Mouse (Mus musculus): ENCODE measurements around the gene Cyp2a4. TPM values are rescaled to one million over a fixed set of nuclear protein-coding genes. Genes with fewer than 3 reads are reported as not detected.
"Not testable (repeated sequence)": the region's sequence is repeated elsewhere in the genome, so short reads cannot be mapped to it uniquely, and the experiment has no call there.

Cyp2a4 gene
- polyA plus RNA-seq (2015; fragmentation: Nextera tagmentation; extraction: Ambion mirVana): not detected in 2 replicates

- not testable (repeated sequence) for ATAC-seq (ENCODE audit: low read depth); H3K27ac ChIP-seq (ENCODE audit: low read length)
- 52% methylated on average over 2 of the region's 2 CpGs for WGBS
Measured at GRCm38 (mm10) chr7:26306926-26307325, at the start of gene Cyp2a4. Gene Cyp2a4 (plus strand): TSS chr7:26307169.

GRCm38 (mm10) chr7:26260034-26260433 is 46.9 kb upstream of the Cyp2a4 start, which contains the start of gene Vmn1r184:
Gene Vmn1r184 (plus strand): TSS chr7:26260334.
- not testable (repeated sequence) for H3K4me2 ChIP-seq (ENCODE audit: low read depth, low read length); H3K36me3 ChIP-seq (ENCODE audit: control insufficient read depth, insufficient read depth, low read length); H3K4me3 ChIP-seq (ENCODE audit: low read length); ATAC-seq (ENCODE audit: low read depth); H3K4me1 ChIP-seq (replicated peaks; ENCODE audit: control insufficient read depth, insufficient read depth, low read length); H3K27me3 ChIP-seq (ENCODE audit: control insufficient read depth, insufficient read depth, low read depth, low read length); H3K27ac ChIP-seq (ENCODE audit: low read length); H3K9me3 ChIP-seq (ENCODE audit: control insufficient read depth, low read length); H3K9ac ChIP-seq (ENCODE audit: low read length)
- 69% methylated on average over 1 of the region's 1 CpGs for WGBS

More at GRCm38 (mm10) chr7:26306926-26307325, at the start of gene Cyp2a4:
- H3K4me1 ChIP-seq (replicated peaks; ENCODE audit: control insufficient read depth, insufficient read depth, low read length); H3K36me3 ChIP-seq (ENCODE audit: control insufficient read depth, insufficient read depth, low read length); H3K9me3 ChIP-seq (ENCODE audit: control insufficient read depth, low read length); H3K4me3 ChIP-seq (ENCODE audit: low read length); H3K9ac ChIP-seq (ENCODE audit: low read length); H3K4me2 ChIP-seq (ENCODE audit: low read depth, low read length); H3K27me3 ChIP-seq (ENCODE audit: control insufficient read depth, insufficient read depth, low read depth, low read length): not testable (repeated sequence)

- WGBS: 65% methylated on average over 8 of the region's 8 CpGs
- H3K9ac ChIP-seq (ENCODE audit: low read length); H3K4me1 ChIP-seq (replicated peaks; ENCODE audit: control insufficient read depth, insufficient read depth, low read length); H3K4me2 ChIP-seq (ENCODE audit: low read depth, low read length); H3K27me3 ChIP-seq (ENCODE audit: control insufficient read depth, insufficient read depth, low read depth, low read length); H3K9me3 ChIP-seq (ENCODE audit: control insufficient read depth, low read length); H3K27ac ChIP-seq (ENCODE audit: low read length); H3K36me3 ChIP-seq (ENCODE audit: control insufficient read depth, insufficient read depth, low read length); ATAC-seq (ENCODE audit: low read depth); H3K4me3 ChIP-seq (ENCODE audit: low read length): not testable (repeated sequence)
Measured at GRCm38 (mm10) chr7:26303429-26304166, 3.4 kb upstream of the Cyp2a4 start.

- not testable (repeated sequence) for H3K27ac ChIP-seq (ENCODE audit: low read length); H3K36me3 ChIP-seq (ENCODE audit: control insufficient read depth, insufficient read depth, low read length); H3K9me3 ChIP-seq (ENCODE audit: control insufficient read depth, low read length); H3K4me2 ChIP-seq (ENCODE audit: low read depth, low read length); ATAC-seq (ENCODE audit: low read depth); H3K27me3 ChIP-seq (ENCODE audit: control insufficient read depth, insufficient read depth, low read depth, low read length); H3K4me1 ChIP-seq (replicated peaks; ENCODE audit: control insufficient read depth, insufficient read depth, low read length); H3K4me3 ChIP-seq (ENCODE audit: low read length); H3K9ac ChIP-seq (ENCODE audit: low read length)
- 76% methylated on average over 4 of the region's 4 CpGs for WGBS
Measured at GRCm38 (mm10) chr7:26311786-26312185, 4.8 kb downstream of the Cyp2a4 start.

- not testable (repeated sequence) for H3K9me3 ChIP-seq (ENCODE audit: control insufficient read depth, low read length); H3K4me1 ChIP-seq (replicated peaks; ENCODE audit: control insufficient read depth, insufficient read depth, low read length); H3K9ac ChIP-seq (ENCODE audit: low read length); ATAC-seq (ENCODE audit: low read depth); H3K4me2 ChIP-seq (ENCODE audit: low read depth, low read length); H3K36me3 ChIP-seq (ENCODE audit: control insufficient read depth, insufficient read depth, low read length); H3K27me3 ChIP-seq (ENCODE audit: control insufficient read depth, insufficient read depth, low read depth, low read length); H3K27ac ChIP-seq (ENCODE audit: low read length); H3K4me3 ChIP-seq (ENCODE audit: low read length)
- 72% methylated on average over 2 of the region's 2 CpGs for WGBS
Measured at GRCm38 (mm10) chr7:26315194-26315593, 8.2 kb downstream of the Cyp2a4 start.

GRCm38 (mm10) chr7:26315809-26316208 is 8.8 kb downstream of the Cyp2a4 start:
- ATAC-seq (ENCODE audit: low read depth); H3K4me1 ChIP-seq (replicated peaks; ENCODE audit: control insufficient read depth, insufficient read depth, low read length); H3K9me3 ChIP-seq (ENCODE audit: control insufficient read depth, low read length); H3K4me3 ChIP-seq (ENCODE audit: low read length); H3K9ac ChIP-seq (ENCODE audit: low read length); H3K27me3 ChIP-seq (ENCODE audit: control insufficient read depth, insufficient read depth, low read depth, low read length); H3K27ac ChIP-seq (ENCODE audit: low read length); H3K4me2 ChIP-seq (ENCODE audit: low read depth, low read length); H3K36me3 ChIP-seq (ENCODE audit: control insufficient read depth, insufficient read depth, low read length): not testable (repeated sequence)
- WGBS: 78% methylated on average over 4 of the region's 4 CpGs

- H3K9ac ChIP-seq (ENCODE audit: low read length); H3K9me3 ChIP-seq (ENCODE audit: control insufficient read depth, low read length); ATAC-seq (ENCODE audit: low read depth); H3K4me3 ChIP-seq (ENCODE audit: low read length); H3K36me3 ChIP-seq (ENCODE audit: control insufficient read depth, insufficient read depth, low read length); H3K4me1 ChIP-seq (replicated peaks; ENCODE audit: control insufficient read depth, insufficient read depth, low read length); H3K27me3 ChIP-seq (ENCODE audit: control insufficient read depth, insufficient read depth, low read depth, low read length); H3K27ac ChIP-seq (ENCODE audit: low read length); H3K4me2 ChIP-seq (ENCODE audit: low read depth, low read length): not testable (repeated sequence)
- WGBS: 61% methylated on average over 3 of the region's 3 CpGs
Measured at GRCm38 (mm10) chr7:26320361-26320760, 13.4 kb downstream of the Cyp2a4 start.

GRCm38 (mm10) chr7:26350177-26350576 is 43.2 kb downstream of the Cyp2a4 start:
- not testable (repeated sequence) for H3K9me3 ChIP-seq (ENCODE audit: control insufficient read depth, low read length); ATAC-seq (ENCODE audit: low read depth); H3K4me3 ChIP-seq (ENCODE audit: low read length); H3K4me1 ChIP-seq (replicated peaks; ENCODE audit: control insufficient read depth, insufficient read depth, low read length); H3K9ac ChIP-seq (ENCODE audit: low read length); H3K4me2 ChIP-seq (ENCODE audit: low read depth, low read length); H3K36me3 ChIP-seq (ENCODE audit: control insufficient read depth, insufficient read depth, low read length); H3K27ac ChIP-seq (ENCODE audit: low read length); H3K27me3 ChIP-seq (ENCODE audit: control insufficient read depth, insufficient read depth, low read depth, low read length)

GRCm38 (mm10) chr7:26352258-26352657 is 45.3 kb downstream of the Cyp2a4 start:
- 88% methylated on average over 2 of the region's 3 CpGs for WGBS

More at GRCm38 (mm10) chr7:26352258-26352657, 45.3 kb downstream of the Cyp2a4 start:
- H3K4me3 ChIP-seq (ENCODE audit: low read length); ATAC-seq (ENCODE audit: low read depth); H3K27me3 ChIP-seq (ENCODE audit: control insufficient read depth, insufficient read depth, low read depth, low read length); H3K9ac ChIP-seq (ENCODE audit: low read length); H3K4me1 ChIP-seq (replicated peaks; ENCODE audit: control insufficient read depth, insufficient read depth, low read length); H3K36me3 ChIP-seq (ENCODE audit: control insufficient read depth, insufficient read depth, low read length); H3K9me3 ChIP-seq (ENCODE audit: control insufficient read depth, low read length); H3K27ac ChIP-seq (ENCODE audit: low read length); H3K4me2 ChIP-seq (ENCODE audit: low read depth, low read length): not testable (repeated sequence)
